Mouse (Mus musculus) layer of hippocampus, adult 9-11 months (tissue): ENCODE results near the gene Ywhag.

ENCODE experiments used
- DNase-seq: peaks from one replicate; pipeline ENCODE4 v3.0.0; 2022

Gene Ywhag

DNA sequence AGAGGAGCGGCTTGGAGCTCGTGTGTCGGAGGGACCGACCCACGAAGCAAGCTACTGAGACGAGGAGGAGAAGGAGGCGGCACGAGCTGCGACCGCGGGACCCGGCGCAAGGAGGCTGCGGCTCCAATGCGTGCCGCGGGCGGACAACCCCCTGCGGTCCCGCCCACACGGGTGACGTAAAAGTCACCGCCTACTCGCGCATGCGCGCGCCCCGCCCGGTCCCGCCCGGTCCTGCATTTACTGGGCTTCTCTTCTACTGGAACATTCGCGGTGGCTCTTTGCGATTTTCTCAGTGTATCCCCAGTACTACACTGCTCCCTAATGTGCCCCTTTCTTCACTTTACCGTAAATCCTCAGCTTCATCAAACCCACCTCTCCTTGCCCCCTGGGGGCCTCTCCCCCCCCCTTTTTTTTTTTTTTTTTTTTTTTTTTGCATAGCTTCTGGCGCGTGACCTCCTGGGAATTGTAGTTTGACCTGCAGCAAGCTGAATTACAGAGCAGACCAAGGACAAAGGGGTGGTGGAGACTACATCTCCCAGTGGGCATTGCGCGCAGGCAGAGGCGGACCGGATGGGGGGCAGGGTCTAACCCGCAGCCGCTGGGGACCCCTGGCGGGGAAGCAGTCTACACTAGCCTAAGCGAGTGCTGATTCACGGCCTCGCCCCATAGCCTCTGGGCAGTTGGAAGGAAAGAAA lies at the start of gene Ywhag:
TSS of gene Ywhag (minus strand) at position 136 of the 695 bp plus-strand sequence.
- peak; percentile 98 for DNase-seq

DNA sequence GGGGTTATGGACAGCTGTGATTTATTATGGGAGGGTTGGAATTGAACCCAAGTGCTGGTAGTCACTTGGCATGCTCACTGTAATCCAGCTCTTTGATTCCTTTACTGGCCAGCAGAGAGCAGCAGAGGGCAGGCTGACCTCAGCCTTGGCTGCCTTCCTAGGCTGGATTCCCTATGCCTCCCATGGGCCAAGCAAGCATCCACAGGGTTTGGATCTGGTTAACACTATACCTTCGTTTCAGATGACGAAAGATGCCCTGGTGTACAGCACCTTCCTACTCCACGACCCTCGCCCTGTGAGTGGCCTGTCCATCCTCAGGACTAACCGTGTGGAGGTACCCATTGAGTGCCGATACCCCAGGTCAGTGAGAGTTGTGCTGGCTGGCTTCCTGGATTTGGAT lies 48.0 kb upstream of the Ywhag start:
- no peak for DNase-seq

DNA sequence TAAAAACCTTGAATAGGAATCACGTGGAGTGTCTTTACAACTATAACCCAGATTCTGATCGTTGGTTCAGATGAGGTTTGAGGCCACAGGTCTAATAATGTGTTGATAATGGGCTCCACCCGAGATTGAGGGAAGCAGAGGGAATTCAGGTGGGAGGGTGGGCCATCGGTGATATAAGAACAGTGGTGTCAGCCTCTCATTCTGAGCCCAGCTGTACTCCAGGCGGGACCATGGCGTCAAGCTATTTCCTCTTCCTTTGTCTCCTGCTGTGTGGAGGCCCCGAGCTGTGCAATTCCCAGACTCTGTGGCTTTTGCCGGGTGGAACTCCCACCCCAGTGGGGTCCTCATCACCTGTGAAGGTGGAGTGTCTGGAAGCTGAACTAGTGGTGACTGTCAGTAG lies 45.5 kb upstream of the Ywhag start, which contains the start of gene Zp3:
TSS of gene Zp3 (plus strand) at position 196 of the 400 bp plus-strand sequence.
- DNase-seq: no peak

DNA sequence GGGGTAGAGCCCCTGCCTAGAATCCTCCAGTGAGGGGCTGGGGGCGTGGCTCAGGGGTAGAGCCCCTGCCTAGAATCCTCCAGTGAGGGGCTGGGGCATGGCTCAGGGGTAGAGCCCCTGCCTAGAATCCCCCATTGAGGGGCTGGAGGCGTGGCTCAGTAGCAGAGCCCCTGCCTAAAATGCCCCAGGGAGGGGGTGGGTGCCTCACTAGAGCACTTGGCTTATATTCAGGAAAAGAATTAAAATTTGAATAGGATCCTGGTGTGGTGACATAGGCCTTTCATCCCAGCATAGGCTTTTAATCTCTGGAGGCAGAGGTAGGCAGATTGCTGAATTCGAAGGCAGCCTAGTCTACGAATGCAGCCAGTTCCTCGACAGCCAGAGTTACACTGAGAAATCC lies 45.0 kb upstream of the Ywhag start:
- no peak for DNase-seq

DNA sequence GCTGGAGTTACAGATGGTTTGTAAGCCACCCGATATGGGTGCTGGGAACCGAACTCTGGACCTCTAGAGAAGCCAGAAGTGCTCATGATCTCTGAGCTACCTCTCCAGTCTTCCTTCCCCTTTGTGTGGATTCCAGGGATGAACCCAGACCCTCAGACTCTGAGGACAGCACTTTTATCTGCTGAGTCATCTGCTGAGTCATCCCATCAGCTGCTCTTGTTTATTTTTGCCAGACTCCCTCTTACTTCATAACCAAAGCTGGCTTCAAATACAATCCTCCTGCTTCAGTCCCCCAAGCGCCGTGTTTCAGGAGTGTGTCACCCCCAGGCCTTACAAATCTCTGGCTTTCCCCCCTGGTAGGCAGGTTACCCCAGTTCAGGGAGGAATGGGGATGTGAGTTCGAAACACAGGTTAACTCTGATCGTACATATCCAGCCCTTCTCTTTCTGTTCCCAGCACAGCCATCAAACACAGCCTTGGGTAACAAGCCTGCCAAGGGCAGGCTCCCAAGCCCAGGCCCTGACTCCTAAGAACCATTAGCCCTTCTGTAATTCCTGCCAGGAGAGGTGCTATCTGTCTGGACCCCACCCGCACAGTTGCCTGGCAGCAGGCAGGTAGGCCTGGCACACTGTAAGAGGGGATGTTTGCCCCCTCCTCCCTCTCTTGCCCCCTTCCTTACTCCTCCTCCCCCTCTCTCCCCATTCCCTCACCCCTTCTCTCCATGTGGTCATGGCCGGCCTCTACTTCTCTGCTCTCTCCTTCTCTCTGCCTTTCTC lies 41.7 kb upstream of the Ywhag start:
- DNase-seq: no peak

DNA sequence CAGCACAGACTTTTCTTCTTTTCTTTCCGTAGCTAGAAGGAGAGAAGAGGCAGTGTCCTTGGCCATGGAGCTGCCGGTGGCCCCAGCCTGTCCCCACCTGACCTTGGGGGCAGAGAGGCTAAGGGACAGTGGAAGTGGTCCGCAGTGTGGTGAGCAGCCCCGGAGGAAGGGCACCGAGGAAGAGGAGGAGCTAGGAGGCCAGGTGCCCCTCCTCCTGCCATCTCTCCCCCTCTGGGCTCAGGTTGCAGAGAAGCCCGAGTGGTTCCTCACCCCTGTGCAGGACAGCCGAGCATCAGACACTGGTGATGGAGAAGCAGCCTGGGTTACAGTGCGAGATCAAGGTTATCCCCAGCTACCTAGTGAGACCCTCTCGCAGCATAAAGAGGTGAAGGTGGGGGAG lies 39.9 kb upstream of the Ywhag start, which contains the start of gene Ssc4d:
TSS of gene Ssc4d (minus strand) at position 167 of the 400 bp plus-strand sequence.
- no peak for DNase-seq

DNA sequence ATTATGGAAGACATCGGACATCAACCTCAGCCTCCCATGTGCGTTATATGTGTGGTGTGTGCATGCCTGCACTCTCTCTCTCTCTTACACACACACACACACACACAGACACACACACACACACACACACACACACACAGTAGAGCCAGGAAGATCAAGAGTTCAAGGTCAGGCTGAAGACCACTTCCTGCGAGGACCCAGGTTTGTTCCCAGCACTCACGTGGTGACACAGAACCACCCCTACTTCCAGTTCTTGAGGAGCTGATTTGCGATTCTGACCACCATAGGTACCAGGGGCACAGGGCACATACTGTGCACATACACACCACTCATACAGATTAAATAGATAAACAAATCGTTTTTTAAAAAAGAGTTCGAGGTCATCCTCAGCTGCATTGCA lies 37.5 kb upstream of the Ywhag start:
- DNase-seq: no peak

DNA sequence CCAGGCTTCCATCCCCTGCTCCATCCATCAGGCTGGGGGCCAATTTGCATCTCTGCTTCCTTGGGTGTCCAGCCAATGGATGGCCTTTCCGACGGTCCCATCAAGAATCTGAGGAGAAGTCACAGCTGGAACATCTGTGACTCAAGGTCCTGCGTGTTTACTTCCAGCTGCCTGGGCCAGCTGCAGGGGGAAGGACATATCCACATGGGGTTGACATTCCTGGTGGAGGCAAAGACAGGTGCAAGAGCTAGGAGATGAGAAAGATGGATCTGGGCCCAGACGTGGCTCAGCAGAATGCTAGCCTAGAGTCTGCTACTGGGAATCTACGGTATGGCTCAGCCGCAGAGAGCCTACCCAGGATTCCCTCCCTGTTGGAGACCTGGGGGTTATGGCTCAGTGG lies 35.8 kb upstream of the Ywhag start:
- no peak for DNase-seq

DNA sequence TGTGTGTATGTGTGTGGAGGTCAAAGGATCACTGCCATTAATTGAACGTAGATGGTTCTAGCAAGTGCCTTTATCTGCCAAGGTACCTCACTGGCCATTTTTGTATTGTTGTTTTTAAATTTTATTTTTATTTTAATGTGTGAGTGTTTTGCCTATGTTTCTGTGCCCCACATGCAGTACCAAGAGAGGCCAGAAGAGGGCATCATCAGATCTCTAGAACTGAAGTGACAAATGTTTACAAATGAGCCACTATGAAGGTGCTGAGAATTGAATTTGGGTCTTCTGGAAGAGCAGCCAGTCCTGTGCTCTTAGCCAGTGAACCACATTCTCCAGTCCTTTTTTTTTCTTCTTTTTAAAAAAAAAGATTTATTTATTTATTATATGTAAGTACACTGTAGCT lies 34.4 kb upstream of the Ywhag start:
- no peak for DNase-seq

DNA sequence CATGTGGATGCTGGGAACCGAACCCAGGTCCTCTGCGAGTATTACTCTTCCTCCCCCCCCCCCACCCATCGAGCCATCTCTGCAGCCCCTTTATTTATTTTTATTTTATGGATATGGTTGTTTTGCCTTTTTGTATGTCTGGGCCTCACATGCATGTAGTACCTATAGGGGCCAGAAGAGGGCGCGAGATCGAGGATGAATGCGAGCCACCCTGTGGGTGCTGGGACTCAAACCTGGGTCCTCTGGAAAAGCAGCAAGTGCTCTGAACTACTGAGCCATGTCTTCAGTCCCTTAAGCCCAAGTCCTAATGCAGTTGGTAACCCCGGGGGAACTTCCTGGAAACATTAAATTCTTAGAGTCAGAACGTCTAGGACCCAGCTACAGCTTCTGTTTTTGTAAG lies 32.5 kb upstream of the Ywhag start:
- no peak for DNase-seq

DNA sequence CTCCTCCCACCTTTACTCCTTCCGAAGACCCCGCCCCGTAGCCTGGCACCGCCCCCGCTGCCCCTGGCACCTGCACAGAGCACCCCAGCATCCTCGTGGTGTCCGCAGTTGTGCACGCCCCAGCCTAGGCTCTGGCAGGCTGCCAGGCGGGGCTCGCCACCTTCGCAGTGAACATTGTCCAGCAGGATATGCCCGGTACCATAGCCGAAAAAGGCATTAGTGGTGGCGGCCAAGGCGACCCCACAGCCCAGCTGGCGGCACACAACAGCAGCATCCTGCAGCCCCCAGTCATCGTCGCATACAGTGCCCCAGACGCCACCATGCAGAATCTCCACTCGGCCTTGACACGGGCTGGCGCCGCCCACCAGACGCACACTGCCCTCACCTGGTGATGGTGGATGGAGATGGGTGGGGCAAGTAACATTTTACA lies 31.1 kb upstream of the Ywhag start:
- no peak for DNase-seq

DNA sequence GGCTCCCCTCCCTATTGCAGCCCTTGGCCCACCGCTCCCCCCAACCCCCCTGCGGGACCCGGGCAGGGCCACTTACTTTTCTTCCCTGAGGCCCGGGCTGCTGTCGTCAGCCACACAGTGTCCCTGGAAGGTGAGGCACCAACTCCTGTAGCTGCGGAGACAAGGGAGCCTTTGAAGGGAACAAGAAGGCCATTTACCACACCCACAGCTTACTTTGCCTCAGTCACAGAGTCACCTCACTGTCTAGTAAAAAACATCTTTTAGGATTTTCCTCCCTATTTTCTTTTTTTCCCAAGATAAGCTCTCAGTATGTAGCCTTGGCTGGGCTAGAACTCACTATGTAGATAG lies 28.8 kb upstream of the Ywhag start:
- no peak for DNase-seq

DNA sequence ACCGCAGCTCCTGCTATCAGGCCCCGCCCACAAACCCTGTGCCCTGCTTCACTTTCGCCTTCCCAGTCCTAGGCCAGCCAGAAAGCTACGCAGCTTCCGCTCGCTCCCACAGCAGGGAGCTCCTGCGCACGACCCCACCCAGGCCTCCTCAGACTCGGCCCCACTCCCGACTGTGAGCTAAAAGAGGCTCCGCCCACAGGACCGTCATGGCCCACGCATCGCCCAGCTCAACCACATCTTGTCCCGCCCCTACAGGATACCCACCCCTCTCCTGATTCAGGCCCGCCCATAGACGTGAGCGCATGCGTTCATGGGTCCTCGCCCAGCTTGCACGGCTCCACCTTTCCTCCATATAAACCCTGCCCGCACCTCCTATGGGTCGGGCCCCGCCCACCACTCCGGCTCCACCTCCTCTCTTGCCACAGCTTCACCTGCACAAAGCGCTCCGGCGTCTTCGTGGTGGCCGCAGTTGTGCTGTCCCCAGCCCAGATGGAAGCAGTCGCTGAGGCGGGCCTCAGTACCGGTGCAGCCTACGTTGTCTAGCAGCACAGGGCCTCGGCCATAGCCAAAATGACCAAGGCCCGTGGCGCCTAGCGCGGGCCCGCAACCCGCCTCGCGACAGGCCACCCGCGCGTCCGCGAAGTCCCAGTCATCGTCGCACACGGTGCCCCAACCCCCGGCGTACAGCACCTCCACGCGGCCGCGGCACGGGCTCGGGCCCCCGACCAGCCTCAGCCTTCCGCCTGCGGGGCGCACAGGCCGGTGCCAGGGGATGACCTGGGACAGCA lies 28.3 kb upstream of the Ywhag start:
- peak; percentile 99 for DNase-seq

DNA sequence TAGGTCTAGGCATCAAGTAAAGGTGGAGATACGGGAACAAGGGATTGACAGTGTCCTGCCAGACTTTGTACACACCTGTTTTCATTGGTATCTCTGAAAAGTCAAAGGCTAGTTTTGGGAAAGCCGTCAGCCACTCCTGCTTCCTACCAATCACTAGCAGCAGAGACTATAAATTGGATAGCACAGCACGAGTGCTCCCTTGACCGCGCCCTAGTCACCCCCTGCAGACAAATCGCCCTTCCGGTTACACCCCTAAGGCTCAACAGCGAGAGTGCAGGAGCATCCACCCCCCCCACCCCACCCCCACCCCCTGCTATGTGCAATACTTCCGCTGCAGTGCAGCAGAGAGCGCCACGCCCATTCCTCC lies 27.7 kb upstream of the Ywhag start:
- no peak for DNase-seq

DNA sequence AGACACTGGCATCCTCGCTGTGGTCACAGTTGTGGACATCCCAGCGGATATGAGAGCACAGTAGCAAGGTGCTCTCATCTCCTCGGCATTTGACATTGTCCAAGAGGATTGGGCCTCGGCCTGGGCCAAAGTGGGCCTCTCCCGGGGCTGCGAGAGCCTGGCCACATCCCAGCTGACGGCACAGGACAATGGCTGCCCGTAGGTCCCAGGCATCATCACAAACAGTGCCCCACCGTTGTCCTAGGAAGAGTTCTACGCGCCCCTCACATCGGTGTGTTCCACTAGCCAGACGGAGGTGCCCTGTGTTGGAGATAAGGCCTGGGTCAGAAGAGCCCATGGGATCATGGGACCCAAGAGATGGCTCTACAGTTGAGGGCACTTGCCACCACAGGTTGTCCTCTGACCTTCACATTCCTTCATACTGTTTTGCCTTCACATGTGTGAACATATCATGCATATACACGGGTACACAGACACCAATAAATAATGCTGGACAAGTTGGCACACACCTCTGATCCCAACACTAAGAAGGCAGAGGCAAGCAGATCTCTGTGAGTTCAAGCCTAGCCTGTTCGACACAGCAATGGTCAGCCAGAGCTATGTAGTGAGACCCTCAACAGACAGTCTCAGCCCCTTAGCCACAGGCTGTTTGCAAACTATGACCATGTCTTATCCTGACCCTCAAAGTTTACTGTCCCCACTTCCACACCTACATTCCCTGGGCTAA lies 26.7 kb upstream of the Ywhag start:
- no peak for DNase-seq

DNA sequence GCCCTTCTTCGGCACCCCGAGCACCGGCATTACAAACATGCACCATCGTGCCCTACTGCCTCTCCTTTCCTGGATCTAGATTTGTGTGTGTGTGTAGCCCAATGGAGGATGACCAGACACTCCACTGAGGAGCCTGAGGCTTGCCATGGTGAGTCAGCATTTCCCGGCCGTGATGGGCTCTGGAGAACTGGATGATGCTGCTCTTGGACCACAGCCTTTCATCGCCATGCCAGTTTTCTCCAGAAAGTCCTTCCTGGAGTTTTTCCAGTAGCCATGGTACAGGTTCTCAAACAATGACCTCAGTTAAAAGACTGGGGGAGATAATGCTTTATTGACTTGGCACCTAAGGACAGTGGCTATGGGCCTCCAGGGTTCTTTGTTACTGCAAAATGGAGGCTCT lies 25.5 kb upstream of the Ywhag start:
- DNase-seq: no peak

DNA sequence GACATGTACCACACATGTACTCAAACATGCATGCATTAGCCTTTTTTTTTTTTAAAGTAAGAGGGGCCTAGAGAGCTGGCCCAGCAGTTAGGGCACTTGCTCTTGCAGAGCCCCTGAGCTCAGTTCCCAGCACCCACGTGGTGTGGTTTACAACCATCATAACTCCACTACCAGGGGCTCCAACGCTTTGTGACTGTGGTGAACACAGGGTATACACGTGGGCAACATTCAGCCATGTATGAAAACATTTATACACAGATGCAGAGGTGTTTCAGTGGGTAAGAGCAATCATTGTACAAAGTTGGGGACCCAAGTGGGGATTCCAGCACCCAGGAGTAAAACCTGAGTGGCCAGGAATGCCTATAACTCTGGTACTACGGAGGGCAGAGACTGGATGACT lies 24.0 kb upstream of the Ywhag start:
- DNase-seq: no peak

DNA sequence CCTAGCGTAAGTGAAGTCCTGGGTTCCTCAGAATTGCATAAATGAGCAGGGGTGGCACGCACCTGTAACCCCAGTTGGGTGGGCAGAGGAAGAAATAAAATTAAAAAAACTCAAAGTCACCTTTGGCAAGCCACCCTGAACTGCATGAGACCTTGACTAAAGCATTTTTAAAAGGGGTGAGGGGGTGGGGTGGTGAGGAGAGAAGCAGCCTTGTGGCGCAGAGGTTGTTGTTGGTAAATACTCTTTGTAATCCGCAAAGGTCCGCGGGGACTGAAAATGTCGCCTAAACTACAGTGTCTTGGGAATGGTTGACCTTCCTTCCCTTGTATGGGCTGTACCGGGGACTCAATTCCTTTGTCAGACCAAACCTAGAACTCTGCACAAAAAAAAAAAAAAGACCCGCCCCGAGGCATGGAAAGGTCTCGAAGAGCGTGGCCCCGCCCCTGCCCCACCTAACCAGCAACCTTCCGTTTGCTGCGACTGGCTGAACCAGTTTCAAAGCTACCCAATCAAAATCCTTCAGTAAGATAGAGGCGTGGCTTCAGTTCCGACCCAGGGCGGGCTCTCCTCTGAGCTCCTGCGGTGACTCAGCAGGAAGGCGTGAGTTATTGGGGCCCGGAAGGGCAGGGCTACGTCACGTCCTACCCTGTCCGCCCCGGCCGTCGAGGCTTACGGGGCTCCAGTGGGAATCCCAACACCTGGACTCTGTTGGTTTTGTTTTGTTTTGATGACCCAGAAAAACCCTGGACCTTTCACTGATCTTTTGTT lies 23.0 kb upstream of the Ywhag start:
- DNase-seq: peak; percentile 98

DNA sequence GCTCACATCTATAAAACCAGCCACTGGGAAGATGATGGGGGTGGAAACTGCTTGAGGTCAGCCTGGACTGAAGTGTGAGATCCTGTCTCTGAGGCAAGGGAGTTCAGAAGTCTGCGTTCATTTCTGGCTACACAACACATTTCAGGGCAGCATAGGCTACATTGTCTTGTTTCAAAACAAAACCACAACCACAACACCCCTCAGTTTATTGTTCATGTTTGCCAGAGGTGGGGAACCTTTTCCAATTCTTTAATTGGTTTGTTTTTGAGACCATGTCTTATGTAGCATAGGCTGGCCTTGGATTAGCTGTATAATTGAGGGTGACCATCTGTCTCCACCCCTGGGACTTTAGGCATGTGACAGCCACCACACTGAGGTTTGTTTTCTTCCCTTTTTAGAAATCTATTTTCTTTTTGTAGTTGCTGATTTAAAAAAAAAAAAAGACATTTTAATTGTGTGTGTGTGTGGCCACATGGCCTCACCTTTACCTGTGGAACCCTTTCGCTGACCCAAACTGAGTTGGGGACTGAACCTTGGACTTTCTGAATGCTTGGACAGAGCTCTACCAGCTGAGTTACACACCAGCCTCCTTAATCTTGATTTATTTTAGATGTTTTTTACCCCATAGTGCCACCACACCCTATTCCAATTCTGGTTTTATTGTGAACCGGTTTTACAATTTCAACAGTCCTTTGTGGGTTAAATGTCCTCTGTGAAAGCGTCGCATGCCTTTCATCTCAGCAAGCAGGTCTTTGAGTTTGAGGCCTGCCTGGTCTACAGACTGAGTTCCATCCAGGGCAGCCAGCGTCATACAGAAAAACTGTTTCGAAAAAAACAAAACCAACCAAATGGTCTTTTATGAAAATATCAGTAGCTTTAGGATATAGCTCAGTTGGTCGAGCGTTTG lies 22.1 kb upstream of the Ywhag start:
- DNase-seq: no peak

DNA sequence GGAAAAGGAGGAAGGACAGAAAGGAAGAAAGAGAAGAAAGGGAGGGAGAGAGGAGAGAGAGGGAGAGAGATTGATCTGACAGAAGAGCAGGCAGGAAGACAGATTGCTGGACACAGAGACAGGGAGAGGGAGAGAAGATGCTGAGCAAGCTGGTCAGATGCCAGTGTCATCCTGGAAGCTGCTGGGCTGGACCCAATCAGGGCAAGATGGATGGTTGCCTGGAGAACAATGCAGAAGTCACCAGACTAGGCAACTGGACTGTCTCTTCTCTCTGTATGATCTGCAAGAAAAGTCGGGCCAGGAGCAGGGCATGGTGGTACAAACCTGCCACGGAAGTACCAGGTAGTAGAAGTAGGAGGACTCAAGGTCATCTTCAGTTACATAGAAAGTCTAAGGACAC lies 18.4 kb upstream of the Ywhag start:
- no peak for DNase-seq

DNA sequence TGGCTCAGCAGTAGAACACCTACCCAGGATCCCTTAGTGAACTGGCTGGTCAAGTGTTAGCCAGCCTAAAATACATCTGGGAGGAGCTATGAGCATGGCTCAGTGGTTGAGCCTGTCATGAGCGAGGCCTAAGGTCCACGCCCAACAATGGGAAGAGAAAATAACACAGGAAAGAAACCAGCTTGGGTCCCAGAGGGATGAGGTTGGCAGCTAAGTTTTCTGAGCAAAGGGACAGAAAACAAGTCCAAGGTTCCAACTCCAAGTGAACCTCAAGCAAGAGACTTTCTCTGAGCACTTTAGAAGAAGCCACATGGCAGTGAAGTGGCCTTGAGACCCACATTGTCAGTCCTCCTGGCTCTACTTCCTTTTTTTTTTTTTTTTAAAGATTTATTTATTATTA lies 17.2 kb upstream of the Ywhag start:
- DNase-seq: no peak
